Mouse (Mus musculus) right cerebral cortex, postnatal 10 days (tissue): Measurements from ENCODE around the gene Mrpl18.

Experiments
- DNase-seq, 2 experiments: peaks; one replicate each; pipeline ENCODE4 v3.0.0; 2021; ENCODE audit warnings: low spot score in 2 of 2

Mrpl18 gene

DNA sequence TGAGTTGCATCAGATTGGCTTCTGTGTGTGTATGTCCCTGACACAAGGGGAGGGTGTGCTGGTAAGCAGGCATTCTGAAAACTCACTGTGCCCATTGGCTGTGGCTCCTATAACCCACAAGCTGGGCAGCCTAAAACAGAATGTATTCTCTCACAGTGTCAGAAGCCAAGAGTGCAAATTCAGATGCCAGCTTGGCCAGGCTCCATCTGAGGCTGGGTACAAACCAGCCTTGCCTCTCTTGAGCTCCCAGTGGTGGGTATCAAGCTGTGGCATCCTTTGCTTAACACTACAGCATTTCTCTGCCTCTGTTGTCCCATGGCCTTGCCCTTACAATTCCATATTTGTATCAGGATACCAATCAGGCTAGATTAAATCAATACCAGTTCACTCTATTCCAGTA lies 52.0 kb downstream of the Mrpl18 start:
- no peak for DNase-seq
